Mouse (Mus musculus): Measurements from ENCODE around the gene Pbdc1. TPM values are rescaled to one million over a fixed set of nuclear protein-coding genes. Genes with fewer than 3 reads are reported as not detected.
A peak's percentile ranks its signal among the peaks of the same experiment; 100 is the strongest.
"Not testable (repeated sequence)": the region's sequence is repeated elsewhere in the genome, so short reads cannot be mapped to it uniquely, and the experiment has no call there.

Gene Pbdc1
- polyA plus RNA-seq (2017; shearing (Covaris generic)): 10 to 100 TPM; 37.7 to 38.2 TPM

DNA sequence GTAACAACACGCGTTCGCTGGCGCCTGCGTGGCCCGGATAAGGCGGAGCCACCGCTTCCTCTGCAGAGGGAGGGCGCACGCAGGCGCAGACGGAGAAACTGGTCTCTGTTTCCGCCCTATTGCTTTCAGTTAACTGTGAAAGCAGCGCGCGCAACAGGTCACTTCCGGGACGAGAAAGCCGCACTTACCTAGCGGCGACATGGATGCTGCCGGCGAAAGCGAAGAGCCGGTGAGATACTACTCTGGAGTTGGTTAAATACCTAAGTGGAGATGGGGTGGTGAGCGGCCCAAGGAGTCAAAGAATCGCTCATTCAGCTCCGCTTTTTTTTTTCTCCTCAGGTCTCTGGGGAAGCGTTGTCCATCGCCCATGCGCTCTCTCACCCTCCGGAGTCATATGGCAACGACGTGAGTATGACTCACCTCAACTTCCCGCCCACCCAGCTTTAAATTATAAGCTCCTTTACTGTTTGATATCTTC is at the start of gene Pbdc1:
Gene Pbdc1 (plus strand): TSS at position 142 of the 478 bp plus-strand sequence.
- peak; percentile 93 for ATAC-seq

DNA sequence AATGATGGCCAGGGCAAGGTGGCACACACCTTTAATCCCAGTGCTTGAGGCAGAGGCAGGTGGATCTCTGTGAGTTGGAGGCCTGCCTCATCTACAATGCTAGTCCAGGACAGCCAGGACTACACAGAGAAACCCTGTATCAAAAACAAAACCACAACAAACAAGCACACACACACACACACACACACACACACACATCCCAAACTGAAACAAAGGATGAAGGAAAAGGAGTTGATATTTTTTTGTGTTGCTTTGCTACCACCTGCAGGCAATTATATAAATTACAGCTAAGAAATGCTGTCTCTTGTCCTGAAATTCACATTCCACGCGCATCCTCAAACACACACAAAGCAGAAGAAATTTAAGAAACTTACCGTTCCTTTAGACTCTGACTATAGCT is 41.9 kb upstream of the Pbdc1 start:
- no peak for ATAC-seq

DNA sequence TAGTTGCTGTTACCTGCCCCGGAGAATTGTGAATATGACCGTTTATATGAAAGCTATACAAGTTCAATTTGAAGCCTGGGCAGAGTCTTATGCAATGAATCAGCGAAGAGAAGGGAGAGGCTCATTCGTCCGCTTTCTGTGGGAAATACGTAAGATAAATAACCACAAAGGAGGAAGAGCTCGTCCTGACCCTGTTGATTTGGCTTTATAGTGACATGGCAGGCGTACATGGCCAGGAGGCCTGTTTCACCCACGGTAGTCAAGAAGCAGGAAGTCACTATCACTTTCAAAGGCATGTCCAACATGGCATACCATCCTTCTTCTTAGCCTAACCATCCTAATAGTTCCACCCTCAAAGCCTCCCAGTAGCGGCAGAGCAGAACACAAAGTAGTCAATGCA is 15.3 kb upstream of the Pbdc1 start:
- ATAC-seq: no peak

DNA sequence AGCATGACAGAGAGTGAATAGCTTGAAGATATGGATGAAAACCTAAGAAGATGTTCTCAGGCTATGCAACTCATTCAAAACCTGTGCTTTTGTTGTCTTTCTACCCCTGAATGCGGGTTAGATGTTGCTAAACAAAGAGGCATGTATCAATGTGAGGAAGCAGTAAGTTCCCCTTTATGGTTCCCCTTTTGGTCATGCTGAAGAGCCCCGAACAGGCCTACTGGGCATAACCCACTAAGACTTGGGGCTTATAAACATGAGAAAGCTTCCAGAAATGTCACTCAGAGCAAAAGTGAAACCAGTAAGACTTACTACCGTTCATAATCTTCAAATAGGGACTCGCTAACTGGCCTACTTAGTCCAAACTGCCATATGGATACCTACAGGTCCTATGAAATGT is 14.8 kb upstream of the Pbdc1 start:
- no peak for ATAC-seq

DNA sequence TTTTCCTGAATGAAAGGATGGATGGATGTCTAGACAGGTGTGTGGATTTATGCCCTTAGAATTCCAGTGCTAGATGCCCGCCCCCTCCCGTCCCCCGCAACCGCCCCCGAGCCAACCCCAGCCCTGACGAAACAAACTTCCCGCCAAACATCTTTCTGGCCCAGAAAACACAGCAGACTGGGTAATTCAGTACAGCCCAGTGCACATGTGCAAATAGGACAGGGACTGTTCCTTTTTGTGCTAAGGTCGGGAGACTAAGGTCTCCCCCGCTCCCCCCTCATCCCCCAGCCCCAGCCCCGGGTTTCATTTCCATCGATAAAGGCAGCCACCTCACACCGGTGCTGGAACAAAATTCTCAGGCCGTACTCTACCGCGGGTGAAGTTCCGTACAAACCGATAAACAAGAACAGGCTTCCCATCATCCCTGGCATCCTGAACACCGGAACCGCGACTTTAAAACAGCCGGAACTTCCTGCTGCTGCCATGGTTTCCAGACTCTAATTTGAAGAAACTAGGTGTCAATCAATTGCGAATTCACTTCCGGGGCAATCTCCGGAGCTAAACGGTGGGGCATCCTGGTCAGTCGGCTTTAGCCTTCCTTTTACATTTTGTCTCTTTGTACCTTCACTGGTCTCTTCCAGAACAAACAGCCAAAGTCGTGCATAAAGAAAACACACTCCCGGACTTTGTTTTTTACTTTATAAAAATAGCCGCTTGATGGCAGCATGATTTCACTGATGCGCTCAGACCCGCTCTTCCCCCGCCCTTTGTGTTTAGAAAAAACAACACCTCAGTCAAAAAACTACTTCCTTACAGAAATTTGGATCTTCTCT is 9.7 kb upstream of the Pbdc1 start:
- ATAC-seq: peak; percentile 92

DNA sequence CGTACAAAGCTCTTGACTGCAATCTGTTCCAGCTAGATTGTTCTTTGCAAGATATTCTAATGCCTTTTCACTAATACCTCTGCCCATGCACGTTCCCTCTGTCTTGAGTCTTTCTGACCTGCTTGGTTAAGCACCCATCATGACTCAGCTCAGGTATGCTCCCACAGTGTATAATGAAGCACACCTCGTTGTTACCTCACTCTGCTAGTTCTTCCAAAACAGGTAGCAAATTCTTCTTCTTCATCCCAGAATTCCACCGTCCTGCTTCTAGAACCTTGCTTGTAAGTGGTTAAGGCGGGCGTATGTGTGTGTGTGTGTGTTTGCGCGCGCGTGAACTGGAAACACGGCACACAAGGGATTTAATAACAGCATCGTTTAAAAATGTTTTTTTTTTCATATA is 405 bp upstream of the Pbdc1 start:
- no peak for ATAC-seq

DNA sequence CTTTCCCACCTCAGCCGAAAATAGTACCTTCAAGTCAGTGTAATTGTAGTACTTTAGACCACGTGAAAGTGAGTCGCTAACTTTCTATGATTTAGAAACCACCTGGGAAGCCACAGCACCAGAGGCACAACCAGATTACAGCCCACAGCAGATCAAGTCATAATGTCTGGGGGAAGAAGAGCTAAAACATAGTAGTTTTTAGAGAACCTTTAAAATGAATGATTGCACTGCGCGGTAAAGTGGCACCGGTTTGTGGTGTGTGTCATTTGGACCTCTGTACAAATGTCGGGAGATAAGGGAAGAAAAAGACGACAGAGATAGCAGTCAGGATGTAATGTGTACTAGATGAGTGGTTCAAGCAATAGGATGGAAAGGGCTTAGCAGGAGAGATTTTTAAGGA is 540 bp downstream of the Pbdc1 start:
- no peak for ATAC-seq

DNA sequence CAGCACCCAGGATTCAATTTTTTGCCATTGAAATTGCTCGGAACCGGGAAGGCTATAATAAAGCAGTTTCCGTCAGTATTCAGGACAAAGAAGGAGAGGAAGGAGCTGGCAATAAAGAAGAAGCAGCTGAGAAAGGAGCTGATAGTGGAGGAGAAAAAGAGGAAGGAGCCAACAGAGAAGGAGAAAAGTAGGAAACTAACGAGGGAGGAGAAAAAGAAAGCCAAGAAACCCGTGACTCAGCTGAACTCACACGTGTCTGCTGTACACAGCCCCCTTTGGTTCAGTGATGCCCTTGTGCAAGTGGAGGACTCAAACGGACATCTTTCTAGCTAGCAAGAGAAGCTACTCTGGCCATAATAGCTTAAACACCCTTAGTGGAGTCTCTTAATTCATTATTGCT is 3.5 kb downstream of the Pbdc1 start:
- ATAC-seq: not testable (repeated sequence)

DNA sequence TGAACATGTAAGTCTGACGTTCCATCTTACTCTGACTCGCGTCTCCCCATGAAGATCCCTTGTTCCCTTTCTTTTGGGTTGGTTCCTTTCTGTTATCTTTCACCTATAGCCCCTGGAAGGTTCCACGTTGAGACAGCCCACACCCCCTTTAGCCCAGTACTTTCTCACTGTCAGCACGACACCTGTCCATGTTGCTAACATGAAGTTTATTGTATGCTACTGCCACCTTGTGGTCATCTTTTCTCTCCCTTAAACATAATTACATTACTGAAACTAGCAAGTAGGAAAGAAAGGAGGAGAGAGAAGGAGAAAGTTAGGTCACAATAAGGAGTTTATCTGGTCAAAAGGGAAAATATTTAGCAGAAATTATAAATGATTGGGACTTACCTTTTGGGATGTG is 24.6 kb downstream of the Pbdc1 start:
- ATAC-seq: peak; percentile 57

DNA sequence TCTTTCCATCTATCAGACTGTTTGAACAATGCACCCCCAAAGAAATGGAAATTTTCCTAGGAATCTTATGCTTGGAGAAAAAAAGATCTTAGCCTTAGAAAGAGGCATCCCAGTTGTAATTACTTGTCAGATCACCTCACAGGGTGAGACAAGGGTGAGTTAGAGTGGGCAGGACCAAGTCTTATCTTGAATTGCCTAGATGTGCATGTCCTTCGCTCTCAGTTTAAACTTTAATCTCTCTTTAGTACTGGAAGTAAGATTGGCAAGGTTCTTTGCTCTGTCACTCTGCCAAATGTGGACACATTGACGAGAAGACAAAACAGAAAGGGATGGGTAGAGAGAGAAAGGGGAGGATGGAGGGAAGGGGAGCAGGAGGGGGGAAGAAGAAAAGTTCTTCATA is 35.4 kb downstream of the Pbdc1 start:
- ATAC-seq: no peak

DNA sequence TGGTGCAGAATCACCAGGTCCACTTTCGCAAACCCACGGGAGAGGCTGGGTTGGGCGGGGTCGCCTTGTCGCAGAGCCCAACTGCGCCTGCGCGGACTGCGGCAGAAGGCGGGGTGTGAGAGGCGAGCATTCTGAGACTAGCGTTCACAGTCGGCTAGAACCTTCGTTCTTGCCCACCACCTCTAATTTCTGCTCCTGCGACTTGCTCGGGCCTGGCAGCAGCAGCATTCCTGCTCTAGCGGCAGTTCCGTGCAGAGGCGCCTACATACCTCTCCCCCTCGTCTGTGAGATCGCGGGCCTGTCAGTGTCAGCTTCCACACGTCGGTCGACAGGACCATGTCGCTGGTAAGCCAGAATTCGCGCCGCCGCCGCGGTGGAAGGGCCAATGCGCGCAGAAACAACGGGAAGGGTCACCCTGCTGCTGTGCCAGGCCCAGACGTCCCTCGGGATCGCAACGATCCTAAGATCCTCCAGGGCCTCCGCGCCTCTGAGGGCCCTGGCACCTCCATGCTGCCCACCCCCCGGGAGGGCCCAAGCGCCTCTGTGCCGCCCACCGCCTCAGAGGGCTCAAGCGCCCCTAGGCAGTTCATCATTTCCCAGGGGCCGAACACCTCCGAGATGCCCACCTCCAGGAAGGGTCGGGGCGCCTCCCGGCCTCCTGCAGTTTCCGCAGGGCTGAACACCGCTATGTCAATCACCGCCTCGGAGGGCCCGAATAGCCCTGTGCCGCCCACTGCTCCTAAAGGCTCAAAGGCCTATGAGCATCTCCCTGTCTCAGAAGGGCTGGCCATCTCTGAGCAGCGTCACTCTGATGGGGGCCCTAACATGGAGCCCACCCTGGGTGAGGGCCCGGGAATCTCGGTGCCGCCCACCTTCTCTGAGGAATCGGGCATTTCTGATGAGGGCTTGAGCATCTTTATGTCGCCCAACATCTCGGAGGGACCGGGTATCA is 41.0 kb downstream of the Pbdc1 start, which contains the start of gene Magee1:
Gene Magee1 (plus strand): TSS at position 104 of the 952 bp plus-strand sequence.
- peak; percentile 64 for ATAC-seq

DNA sequence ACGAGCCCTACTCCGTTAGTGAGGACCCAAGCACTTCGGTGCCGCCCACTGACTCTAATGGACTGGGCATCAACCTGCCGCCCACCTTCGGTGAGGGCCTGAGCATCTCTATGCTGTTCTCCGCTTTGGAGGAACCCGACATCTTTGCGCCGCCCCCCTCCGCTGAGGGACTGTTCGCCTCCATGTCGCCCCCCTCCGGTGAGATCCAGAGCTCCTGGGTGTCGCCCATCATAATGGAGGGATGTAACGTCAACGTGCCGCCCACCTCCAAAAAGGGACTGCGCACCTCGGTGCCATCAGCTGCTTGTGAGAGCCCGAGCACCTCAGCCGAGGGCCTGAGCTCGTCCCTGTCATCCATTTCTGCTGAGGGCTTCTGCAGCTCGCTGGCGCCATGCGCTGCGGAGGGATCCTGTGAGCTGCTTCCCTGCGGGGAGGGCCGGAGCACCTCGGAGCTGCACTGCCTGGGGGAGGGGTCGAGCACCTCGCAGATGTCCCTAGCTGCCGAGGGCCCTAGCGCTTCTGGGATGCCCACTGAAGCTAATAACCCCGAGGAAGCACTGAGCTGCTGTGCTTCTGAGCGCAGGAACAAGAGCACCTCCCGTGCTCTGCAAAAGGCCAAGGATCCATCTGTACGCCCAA is 41.8 kb downstream of the Pbdc1 start:
- ATAC-seq: peak; percentile 80

DNA sequence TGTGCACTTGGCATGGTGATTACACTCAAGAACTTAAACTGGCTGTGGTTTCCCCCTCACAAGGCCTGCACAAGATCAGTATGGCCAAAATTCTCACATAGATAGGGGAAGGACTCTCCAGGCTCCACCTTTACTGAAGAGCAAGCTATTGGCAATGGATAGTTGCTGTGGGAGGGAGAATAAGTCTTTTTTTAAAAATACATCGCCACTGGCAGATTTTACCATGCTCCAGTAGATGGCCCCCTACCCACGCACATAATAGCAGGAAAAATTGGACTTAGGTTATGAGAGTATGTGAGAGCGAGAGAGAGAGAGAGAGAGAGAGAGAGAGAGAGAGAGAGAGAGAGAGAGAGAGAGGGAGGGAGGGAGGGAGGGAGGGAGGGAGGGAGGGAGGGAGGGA is 45.3 kb downstream of the Pbdc1 start:
- no peak for ATAC-seq

DNA sequence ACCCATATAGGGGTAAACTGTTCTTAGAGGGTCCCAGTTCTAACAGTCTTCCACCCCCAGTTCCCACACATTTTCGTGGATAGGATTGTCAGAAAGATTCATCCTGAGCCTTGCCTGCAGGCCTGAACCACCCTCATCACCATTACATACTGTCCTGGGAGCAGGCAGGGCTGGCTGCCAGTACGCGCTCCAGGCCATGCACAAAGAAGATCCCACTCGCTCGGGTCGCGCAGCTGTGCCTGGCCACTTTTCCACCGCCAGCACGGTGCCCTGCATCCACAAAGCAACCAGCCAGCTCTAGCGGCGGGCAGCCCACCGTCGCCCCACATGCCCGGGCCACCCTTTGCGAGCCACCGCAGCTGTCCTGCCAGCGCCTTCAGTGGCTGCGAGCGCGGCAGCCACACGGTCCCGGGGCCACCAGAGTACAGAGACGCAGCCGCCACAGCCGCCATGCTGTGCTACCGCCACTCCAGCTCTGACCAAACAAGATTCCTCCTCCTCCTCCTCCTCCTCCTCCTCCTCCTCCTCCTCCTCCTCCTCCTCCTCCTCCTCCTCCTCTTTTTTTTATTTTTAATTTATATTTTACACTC is 72.4 kb downstream of the Pbdc1 start:
- ATAC-seq: no peak

DNA sequence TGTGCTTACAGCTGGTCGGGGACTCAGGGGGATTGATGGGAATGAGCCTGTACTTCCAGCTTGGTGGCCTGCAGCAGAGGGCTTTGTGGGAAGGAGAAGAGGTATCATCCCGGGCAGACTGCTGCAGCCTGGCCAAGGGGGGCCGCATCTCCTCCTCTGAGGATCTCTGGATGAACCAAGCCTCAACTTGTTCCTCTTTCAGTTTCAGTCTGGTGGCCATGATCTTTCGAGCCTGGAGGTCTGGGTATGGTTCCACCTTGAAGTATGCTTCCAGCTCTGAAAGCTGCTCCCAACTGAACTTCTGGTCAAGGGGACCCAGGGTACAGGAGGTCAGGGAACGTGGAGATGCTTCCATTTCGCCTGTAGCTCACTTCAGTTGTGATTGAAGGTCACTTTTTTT is 85.5 kb downstream of the Pbdc1 start:
- not testable (repeated sequence) for ATAC-seq

Other genes starting within 250 kb of the Pbdc1 start
- gene Magee2, start 222.5 kb upstream of the Pbdc1 start, polyA plus RNA-seq (2017; shearing (Covaris generic)): not detected
- 1 to 10 TPM; 1.9 to 3.1 TPM for gene Magee1, start 40.6 kb downstream of the Pbdc1 start, polyA plus RNA-seq (2017; shearing (Covaris generic))